Mouse (Mus musculus): ENCODE measurements around the gene Gm9821. TPM values are rescaled to one million over a fixed set of nuclear protein-coding genes. Genes with fewer than 3 reads are reported as not detected.

Gm9821 gene
- total and polyA plus RNA-seq, 2 experiments, result not detected

DNA sequence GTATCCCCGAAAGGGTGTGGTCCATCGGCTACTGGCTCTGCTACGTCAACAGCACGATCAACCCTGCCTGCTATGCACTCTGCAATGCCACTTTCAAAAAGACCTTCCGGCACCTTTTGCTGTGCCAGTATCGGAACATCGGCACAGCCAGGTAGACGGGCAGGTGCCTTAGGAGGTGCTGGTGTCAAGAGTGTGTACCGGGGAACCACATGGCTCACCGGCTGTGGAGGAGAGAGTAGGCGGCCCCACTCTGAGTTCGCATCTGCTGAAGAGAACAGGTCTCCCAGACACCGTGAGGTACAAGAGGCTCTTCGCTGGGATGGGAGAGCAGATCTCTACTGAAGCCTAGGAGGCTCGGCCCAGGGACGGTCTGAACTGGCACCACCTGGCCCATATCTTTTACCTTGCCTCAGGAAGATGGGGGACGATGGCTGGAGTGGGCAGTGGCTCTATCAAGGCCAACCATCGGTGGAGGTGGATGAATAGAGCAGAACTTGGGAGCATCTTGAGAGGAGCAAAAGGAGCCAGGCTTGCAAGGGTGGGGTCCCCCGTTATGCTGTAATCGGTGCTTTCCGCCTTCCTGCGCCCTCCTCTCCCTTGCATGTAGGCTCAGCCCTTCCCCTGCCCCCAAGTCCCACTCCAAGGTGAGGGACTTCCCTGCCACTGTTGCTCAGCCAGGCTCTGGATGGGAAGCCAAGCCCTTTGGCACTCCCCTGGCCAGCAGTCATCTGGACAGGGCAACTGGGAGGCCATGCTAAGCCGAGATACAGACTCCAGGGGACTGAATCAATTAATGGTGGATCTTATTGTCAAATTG is 16.8 kb upstream of the Gm9821 start:
- Histone ChIP-seq H3K36me3 (ENCODE audit: control insufficient read depth, insufficient read depth, low read length) (no peaks in the 10 kb centered on the region), H3K27ac (replicated peaks; ENCODE audit: insufficient read depth, low read depth, low read length) (no peak overlapping the region), H3K4me1 (ENCODE audit: control insufficient read depth, insufficient read depth, low read length) (peaks cover 7% of the 10 kb centered on the region), H3K79me2 (ENCODE audit: control insufficient read depth, insufficient read depth, low read length) (no peaks in the 10 kb centered on the region), H3K27me3 (ENCODE audit: control insufficient read depth, insufficient read depth, low read length) (peaks cover 2% of the 10 kb centered on the region), H3K9ac (ENCODE audit: low read depth, low read length) (no peak overlapping the region), H3K4me3 (ENCODE audit: insufficient read depth, low read depth, low read length) (no peak overlapping the region)
- DNase-seq (ENCODE audit: extremely low read depth, low read depth, low spot score), result no peak
- 80% methylated on average over 23 of the region's 23 CpGs for WGBS
- no peak for TF ChIP-seq POLR2A (IDR thresholded peaks at IDR 0.05; ENCODE audit: extremely low read depth, insufficient read depth, low read length)
- TF ChIP-seq CTCF (IDR thresholded peaks at IDR 0.05; ENCODE audit: low read depth, low read length), result no peak

- Histone ChIP-seq H3K27me3 (ENCODE audit: control insufficient read depth, insufficient read depth, low read length) (no peaks in the 10 kb centered on the region), H3K79me2 (ENCODE audit: control insufficient read depth, insufficient read depth, low read length) (no peaks in the 10 kb centered on the region), H3K4me1 (ENCODE audit: control insufficient read depth, insufficient read depth, low read length) (peaks cover 4% of the 10 kb centered on the region; the same call in 1 of the 2 replicates), H3K27ac (replicated peaks; ENCODE audit: insufficient read depth, low read depth, low read length) (no peak overlapping the region), H3K9ac (ENCODE audit: low read depth, low read length) (no peak overlapping the region), H3K36me3 (ENCODE audit: control insufficient read depth, insufficient read depth, low read length) (no peaks in the 10 kb centered on the region), H3K4me3 (ENCODE audit: insufficient read depth, low read depth, low read length) (no peak overlapping the region)
- TF ChIP-seq POLR2A (IDR thresholded peaks at IDR 0.05; ENCODE audit: extremely low read depth, insufficient read depth, low read length) (no peak), CTCF (IDR thresholded peaks at IDR 0.05; ENCODE audit: low read depth, low read length) (no peak)
- no peak for DNase-seq (ENCODE audit: extremely low read depth, low read depth, low spot score)
- WGBS, result 74% methylated on average over 3 of the region's 3 CpGs
Observed at GRCm38 (mm10) chr2:91929455-91929854, 16.0 kb upstream of the Gm9821 start.

GRCm38 (mm10) chr2:91929936-91930335 is 15.6 kb upstream of the Gm9821 start:
- no peaks in the 10 kb centered on the region for H3K27me3 ChIP-seq (ENCODE audit: control insufficient read depth, insufficient read depth, low read length)
- no peak overlapping the region for H3K4me3 ChIP-seq (ENCODE audit: insufficient read depth, low read depth, low read length)
- H3K4me1 ChIP-seq (ENCODE audit: control insufficient read depth, insufficient read depth, low read length), result peaks cover 4% of the 10 kb centered on the region; the same call in 1 of the 2 replicates
- H3K27ac ChIP-seq (replicated peaks; ENCODE audit: insufficient read depth, low read depth, low read length), result no peak overlapping the region
- H3K9ac ChIP-seq (ENCODE audit: low read depth, low read length), result no peak overlapping the region
- DNase-seq (ENCODE audit: extremely low read depth, low read depth, low spot score), result peak; percentile 57
- 27% methylated on average over 12 of the region's 12 CpGs for WGBS
- H3K36me3 ChIP-seq (ENCODE audit: control insufficient read depth, insufficient read depth, low read length), result no peaks in the 10 kb centered on the region
- no peak for TF ChIP-seq POLR2A (IDR thresholded peaks at IDR 0.05; ENCODE audit: extremely low read depth, insufficient read depth, low read length)
- peak; percentile 75 for TF ChIP-seq CTCF (IDR thresholded peaks at IDR 0.05; ENCODE audit: low read depth, low read length)
- H3K79me2 ChIP-seq (ENCODE audit: control insufficient read depth, insufficient read depth, low read length), result no peaks in the 10 kb centered on the region

GRCm38 (mm10) chr2:91930761-91931291 is 14.7 kb upstream of the Gm9821 start:
- H3K4me3 ChIP-seq (ENCODE audit: insufficient read depth, low read depth, low read length), result no peak overlapping the region
- TF ChIP-seq CTCF (IDR thresholded peaks at IDR 0.05; ENCODE audit: low read depth, low read length) (no peak), POLR2A (IDR thresholded peaks at IDR 0.05; ENCODE audit: extremely low read depth, insufficient read depth, low read length) (no peak)
- no peaks in the 10 kb centered on the region for H3K36me3 ChIP-seq (ENCODE audit: control insufficient read depth, insufficient read depth, low read length)
- DNase-seq (ENCODE audit: extremely low read depth, low read depth, low spot score), result no peak
- H3K9ac ChIP-seq (ENCODE audit: low read depth, low read length), result no peak overlapping the region
- no peaks in the 10 kb centered on the region for H3K79me2 ChIP-seq (ENCODE audit: control insufficient read depth, insufficient read depth, low read length)
- H3K27ac ChIP-seq (replicated peaks; ENCODE audit: insufficient read depth, low read depth, low read length), result no peak overlapping the region
- peaks cover 4% of the 10 kb centered on the region; the same call in 1 of the 2 replicates for H3K4me1 ChIP-seq (ENCODE audit: control insufficient read depth, insufficient read depth, low read length)
- 33% methylated on average over 23 of the region's 23 CpGs for WGBS
- H3K27me3 ChIP-seq (ENCODE audit: control insufficient read depth, insufficient read depth, low read length), result no peaks in the 10 kb centered on the region

DNA sequence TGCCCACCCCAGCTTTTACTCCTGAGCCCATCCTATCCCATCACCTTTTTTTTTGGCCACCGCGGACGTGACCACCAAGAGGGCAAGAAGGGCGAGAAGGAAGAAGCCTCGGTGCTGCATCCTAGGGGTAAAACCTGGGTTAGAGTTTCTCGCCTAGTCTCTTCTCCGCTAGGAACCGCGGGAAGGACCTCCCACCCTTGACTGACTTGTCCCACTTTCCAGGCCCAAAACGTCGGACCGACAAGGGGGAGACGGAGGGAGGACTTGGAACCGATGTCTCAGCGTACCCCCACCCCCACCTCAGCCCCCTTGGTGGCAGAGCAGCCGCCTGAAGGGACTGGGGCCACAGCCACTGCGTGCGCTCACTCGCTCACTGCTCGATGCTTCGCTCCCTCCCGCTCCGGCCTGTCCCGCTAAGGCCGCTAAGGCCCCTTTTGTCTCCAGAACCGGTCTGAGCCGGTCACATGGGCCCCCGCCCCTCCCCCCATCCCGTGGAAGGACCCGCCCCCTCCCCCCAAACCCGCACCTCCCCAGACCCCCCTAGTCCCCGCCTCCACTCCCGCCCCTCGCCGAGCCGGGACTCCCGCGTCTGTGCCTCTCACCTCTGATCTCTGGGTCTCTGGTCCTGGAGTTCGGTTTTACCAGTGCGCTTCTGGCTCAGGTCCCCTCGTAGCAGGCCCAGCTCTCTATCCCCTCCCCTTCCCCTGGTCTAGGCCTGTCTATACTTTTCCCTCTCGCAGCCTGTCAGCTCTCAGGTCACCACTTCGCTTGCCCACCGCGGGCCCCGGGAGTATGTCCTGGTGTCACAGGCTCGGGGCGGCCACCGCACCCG is 14.0 kb upstream of the Gm9821 start:
- H3K27me3 ChIP-seq (ENCODE audit: control insufficient read depth, insufficient read depth, low read length), result no peaks in the 10 kb centered on the region
- no peak overlapping the region for H3K27ac ChIP-seq (replicated peaks; ENCODE audit: insufficient read depth, low read depth, low read length)
- peaks cover 5% of the 10 kb centered on the region; the same call in 1 of the 2 replicates for H3K36me3 ChIP-seq (ENCODE audit: control insufficient read depth, insufficient read depth, low read length)
- H3K4me1 ChIP-seq (ENCODE audit: control insufficient read depth, insufficient read depth, low read length), result peaks cover 4% of the 10 kb centered on the region; the same call in 1 of the 2 replicates
- no peak overlapping the region for H3K9ac ChIP-seq (ENCODE audit: low read depth, low read length)
- H3K79me2 ChIP-seq (ENCODE audit: control insufficient read depth, insufficient read depth, low read length), result no peaks in the 10 kb centered on the region
- 25% methylated on average over 48 of the region's 50 CpGs for WGBS
- DNase-seq (ENCODE audit: extremely low read depth, low read depth, low spot score), result no peak
- H3K4me3 ChIP-seq (ENCODE audit: insufficient read depth, low read depth, low read length), result no peak overlapping the region; the same call in 1 of the 2 replicates
- TF ChIP-seq POLR2A (IDR thresholded peaks at IDR 0.05; ENCODE audit: extremely low read depth, insufficient read depth, low read length), result no peak
- no peak for TF ChIP-seq CTCF (IDR thresholded peaks at IDR 0.05; ENCODE audit: low read depth, low read length)

Data from liver, adult 2 months (tissue).